Mouse (Mus musculus): ENCODE measurements around the gene Mllt3.

GRCm38 (mm10) chr4:88011870-88012572, 21.1 kb downstream of the Mllt3 start:
- TF ChIP-seq CTCF (IDR thresholded peaks at IDR 0.05; ENCODE audit: extremely low read depth, insufficient read length, insufficient replicate concordance, low read depth, low read length) (no peak), POLR2A (IDR thresholded peaks at IDR 0.05; ENCODE audit: low read depth, low read length) (no peak)
